Mouse (Mus musculus) CH12.LX (cell line): ENCODE measurements around the gene Tigar. TPM values are rescaled to one million over a fixed set of nuclear protein-coding genes. Genes with fewer than 3 reads are reported as not detected.
A peak's percentile ranks its signal among the peaks of the same experiment; 100 is the strongest.

Experiments used
- DNase-seq: peaks from one replicate; pipeline ENCODE4 v3.0.0-alpha.2; 2013; ENCODE audit errors: extremely low read depth
- H3K27ac ChIP-seq: 2 replicates; pipeline ENCODE4 v1.5.1; 2012; ENCODE audit warnings: low read depth, mild to moderate bottlenecking, control low read depth, moderate library complexity; ENCODE audit not compliant: insufficient read depth
- H3K27me3 ChIP-seq: replicated peaks from 2 replicates; pipeline ENCODE3; 2012; ENCODE audit warnings: inconsistent platforms
- H3K36me3 ChIP-seq, 2 experiments: replicated peaks in 1 of 2; 2 replicates each; pipeline versions ENCODE3 to v1.6.1; 2012; ENCODE audit warnings: inconsistent platforms in 1 of 2, low read length in 1 of 2, mild to moderate bottlenecking in 1 of 2, mixed read lengths in 1 of 2, moderate library complexity in 1 of 2; ENCODE audit not compliant: control insufficient read depth in 1 of 2, insufficient read depth in 1 of 2
- H3K4me1 ChIP-seq, 2 experiments: 2 replicates each; pipeline ENCODE4 v1.6.1; 2012; ENCODE audit warnings: inconsistent platforms in 1 of 2, moderate library complexity in 1 of 2; ENCODE audit not compliant: insufficient read depth in 2 of 2, control insufficient read depth in 1 of 2
- H3K4me2 ChIP-seq: 2 replicates; pipeline ENCODE4 v1.6.1; 2012; ENCODE audit warnings: low read depth, mild to moderate bottlenecking, control low read depth; ENCODE audit not compliant: poor library complexity, insufficient read depth, severe bottlenecking
- H3K4me3 ChIP-seq, 3 experiments: fragments of 150-350 bp in 1 of 3; sonication (generic) in 1 of 3; replicated peaks in 1 of 3; 2 replicates each; pipeline versions ENCODE3 to v1.5.1; 2011 to 2012; ENCODE audit warnings: low read depth in 2 of 3, low read length in 2 of 3, mild to moderate bottlenecking in 2 of 3, moderate library complexity in 2 of 3, control low read depth in 1 of 3, improper control_type of control experiment in 1 of 3, inconsistent platforms in 1 of 3, mixed read lengths in 1 of 3; ENCODE audit not compliant: poor library complexity in 1 of 3
- H3K79me2 ChIP-seq: replicated peaks from 2 replicates; pipeline ENCODE4 v1.6.1; 2012; ENCODE audit warnings: mild to moderate bottlenecking, moderate library complexity; ENCODE audit not compliant: control insufficient read depth, poor library complexity, insufficient read depth, severe bottlenecking; ENCODE audit errors: extremely low read depth
- H3K9ac ChIP-seq: 2 replicates; pipeline ENCODE4 v1.6.1; 2012; ENCODE audit warnings: low read depth, mild to moderate bottlenecking, control low read depth, moderate library complexity; ENCODE audit not compliant: insufficient read depth
- H3K9me3 ChIP-seq: replicated peaks from 2 replicates; pipeline ENCODE3; 2012; ENCODE audit warnings: low read length, inconsistent platforms, mixed read lengths
- BHLHE40 ChIP-seq: IDR thresholded peaks from 2 replicates; pipeline ENCODE4 v1.6.1; 2011; ENCODE audit warnings: mild to moderate bottlenecking, low read depth, low read length, improper control_type of control experiment
- CTCF ChIP-seq, 2 experiments: IDR thresholded peaks in 1 of 2; conservative IDR thresholded peaks in 1 of 2; 2 replicates each; pipeline ENCODE4 v1.5.1; 2011 to 2012; ENCODE audit warnings: low read depth in 2 of 2, low read length in 2 of 2, improper control_type of control experiment in 1 of 2, inconsistent platforms in 1 of 2, mild to moderate bottlenecking in 1 of 2, moderate library complexity in 1 of 2
- E2F4 ChIP-seq: IDR thresholded peaks from 2 replicates; pipeline ENCODE4 v1.6.1; 2011; ENCODE audit warnings: low read depth, low read length, improper control_type of control experiment; ENCODE audit not compliant: insufficient replicate concordance
- ELF1 ChIP-seq: IDR thresholded peaks from 2 replicates; pipeline ENCODE4 v1.6.1; 2014; ENCODE audit warnings: low read depth, mild to moderate bottlenecking, inconsistent platforms, low read length, improper control_type of control experiment
- EP300 ChIP-seq: IDR thresholded peaks from 2 replicates; pipeline ENCODE4 v1.6.1; 2011; ENCODE audit warnings: low read length, improper control_type of control experiment
- GABPA ChIP-seq: IDR thresholded peaks from 2 replicates; pipeline ENCODE4 v1.6.1; 2012; ENCODE audit warnings: low read depth, low read length, improper control_type of control experiment, inconsistent platforms; ENCODE audit not compliant: insufficient replicate concordance
- HCFC1 ChIP-seq: IDR thresholded peaks from 2 replicates; pipeline ENCODE4 v1.6.1; 2012; ENCODE audit warnings: low read depth, mild to moderate bottlenecking, inconsistent platforms, low read length, improper control_type of control experiment
- JUND ChIP-seq: conservative IDR thresholded peaks from 2 replicates; pipeline ENCODE4 v1.6.1; 2011; ENCODE audit warnings: low read depth, low read length, improper control_type of control experiment
- MAFK ChIP-seq: IDR thresholded peaks from 2 replicates; pipeline ENCODE4 v1.6.1; 2011; ENCODE audit warnings: low read length, improper control_type of control experiment; ENCODE audit not compliant: insufficient replicate concordance
- MXI1 ChIP-seq: IDR thresholded peaks from 2 replicates; pipeline ENCODE4 v1.6.1; 2011; ENCODE audit warnings: mild to moderate bottlenecking, low read depth, low read length, improper control_type of control experiment
- MYC ChIP-seq: IDR thresholded peaks from 2 replicates; pipeline ENCODE4 v1.6.1; 2011; ENCODE audit warnings: low read depth, mild to moderate bottlenecking, improper control_type of control experiment, low read length
- NELFE ChIP-seq: IDR thresholded peaks from 2 replicates; pipeline ENCODE4 v1.6.1; 2011; ENCODE audit warnings: low read depth, low read length, improper control_type of control experiment
- POLR2A ChIP-seq: IDR thresholded peaks from 2 replicates; pipeline ENCODE4 v1.6.1; 2011; ENCODE audit warnings: low read depth, mild to moderate bottlenecking, improper control_type of control experiment, low read length
- POLR2AphosphoS2 ChIP-seq: IDR thresholded peaks from 2 replicates; pipeline ENCODE4 v1.6.1; 2011; ENCODE audit warnings: low read depth, low read length, improper control_type of control experiment
- RAD21 ChIP-seq: IDR thresholded peaks from 2 replicates; pipeline ENCODE4 v1.6.1; 2011; ENCODE audit warnings: low read depth, mild to moderate bottlenecking, low read length, improper control_type of control experiment, moderate library complexity
- SIN3A ChIP-seq: IDR thresholded peaks from 2 replicates; pipeline ENCODE4 v1.6.1; 2012; ENCODE audit warnings: low read length, improper control_type of control experiment, inconsistent platforms
- SMC3 ChIP-seq: IDR thresholded peaks from 2 replicates; pipeline ENCODE4 v1.6.1; 2011; ENCODE audit warnings: low read depth, low read length, improper control_type of control experiment
- TCF12 ChIP-seq: IDR thresholded peaks from 2 replicates; pipeline ENCODE4 v1.6.1; 2014; ENCODE audit warnings: low read depth, mild to moderate bottlenecking, inconsistent platforms, low read length, improper control_type of control experiment
- UBTF ChIP-seq: IDR thresholded peaks from 2 replicates; pipeline ENCODE4 v1.6.1; 2012; ENCODE audit warnings: low read depth, mild to moderate bottlenecking, inconsistent platforms, low read length, improper control_type of control experiment, moderate library complexity
- USF2 ChIP-seq: conservative IDR thresholded peaks from 2 replicates; pipeline ENCODE4 v1.6.1; 2011; ENCODE audit warnings: low read depth, low read length, improper control_type of control experiment
- ZMIZ1 ChIP-seq: IDR thresholded peaks from 2 replicates; pipeline ENCODE4 v1.6.1; 2012; ENCODE audit warnings: low read depth, mild to moderate bottlenecking, inconsistent platforms, low read length, improper control_type of control experiment
- ZNF384 ChIP-seq: IDR thresholded peaks from 2 replicates; pipeline ENCODE4 v1.6.1; 2012; ENCODE audit warnings: low read depth, low read length, improper control_type of control experiment, inconsistent platforms
- dilution Hi-C: fragments of 300-500 bp; cut with MboI; formaldehyde crosslinking; loops from 2 replicates; pipeline ENCODE4 v1.14.3; 2020; ENCODE audit warnings: low sequenced_read_pairs; ENCODE audit not compliant: extremely low pct_unique_long_range_greater_than_20kb, extremely low pct_ligation_motif_present
- in situ Hi-C: fragments of 300-500 bp; cut with MboI; formaldehyde crosslinking; loops from 3 replicates; pipeline ENCODE4 v1.14.3; 2019; ENCODE audit warnings: low sequenced_read_pairs, low pct_ligation_motif_present, low pct_unique_long_range_greater_than_20kb, mixed read lengths
- polyA plus RNA-seq: library from polyadenylated mRNA; unstranded; fragments of >175 nt; gene quantifications from 2 replicates; pipeline ENCODE4 v1.2.1, GENCODE M21; 2012; ENCODE audit warnings: low read depth; ENCODE audit not compliant: insufficient read length
- total RNA-seq, 2 experiments: library from RNA; depleted of rRNA; stranded (reverse); fragments of 300-350 nt in 1 of 2; fragments of >200 nt in 1 of 2; gene quantifications; 2 replicates each; pipeline ENCODE4 v1.2.3; 2012 to 2014

Gene Tigar
- total and polyA plus RNA-seq, 3 experiments = 8.9 to 20.8 (median 11.5) TPM

GRCm38 (mm10) chr6:127146322-127146947 is 37.1 kb upstream of the Tigar start:
- dilution Hi-C loops = no loop called here
- Histone ChIP-seq H3K4me3 (no peak overlapping the region), H3K27ac (no peak overlapping the region), H3K9ac (no peak overlapping the region), H3K27me3 (no peaks in the 10 kb centered on the region), H3K79me2 (peaks cover 31% of the 10 kb centered on the region), H3K36me3 (peaks cover 51 to 68% of the 10 kb centered on the region in 2 experiments), H3K4me1 (peaks cover 16 to 69% of the 10 kb centered on the region in 2 experiments), H3K4me2 (no peak overlapping the region), H3K9me3 (no peaks in the 10 kb centered on the region)
- DNase-seq = no peak
- TF ChIP-seq MAFK (no peak), JUND (no peak), ELF1 (no peak), RAD21 (no peak), MYC (no peak), HCFC1 (no peak), SIN3A (no peak), GABPA (no peak), EP300 (no peak), POLR2A (peak; percentile 31; the same call in 1 of the 2 replicates), CTCF (conservative IDR thresholded peaks at IDR 0.05 in 1 of 2, IDR thresholded peaks at IDR 0.05 in 1 of 2; ENCODE audit: low read depth in 2 of 2, low read length in 2 of 2) (no peak), MXI1 (no peak), ZNF384 (no peak), POLR2AphosphoS2 (peak; percentile 94), NELFE (no peak), ZMIZ1 (0 out of 2 replicates have a peak, but pooled peaks have one; percentile 3), SMC3 (no peak), BHLHE40 (no peak), UBTF (no peak), TCF12 (no peak), E2F4 (no peak), USF2 (no peak)
- in situ Hi-C loops = loop anchor here (5.0 to 10.0 kb wide), 2 partner anchors 216 to 308 kb away; no protein-coding TSS in a partner anchor
